Mouse (Mus musculus) cerebellum, adult 2 months (tissue): ENCODE results near the gene Clca3a2. TPM values are rescaled to one million over a fixed set of nuclear protein-coding genes. Genes with fewer than 3 reads are reported as not detected.

Experiments used
- polyA plus RNA-seq: library from polyadenylated mRNA; depleted of rRNA; stranded (reverse); fragments of >200 nt; gene quantifications from 2 replicates; pipeline ENCODE4 v1.2.3, GENCODE M21; 2012; rRNA removed

Gene Clca3a2
- polyA plus RNA-seq, 1 experiment = not detected

Other genes starting within 250 kb of the Clca3a2 start
- 15.2 and 15.4 TPM in 2 replicates for gene Hs2st1, start 249.3 kb downstream of the Clca3a2 start, polyA plus RNA-seq
- gene Selenof, start 249.2 kb downstream of the Clca3a2 start, polyA plus RNA-seq = 285 and 301 TPM in 2 replicates
- 25.2 and 25.5 TPM in 2 replicates for gene Sh3glb1, start 99.2 kb downstream of the Clca3a2 start, polyA plus RNA-seq
- 0.03 TPM in 2 replicates for gene Clca3a1, start 58.5 kb downstream of the Clca3a2 start, polyA plus RNA-seq
- not detected in 2 replicates for gene Clca3b, start 29.9 kb upstream of the Clca3a2 start, polyA plus RNA-seq
- 0.03 TPM in 1 of 2 replicates, not detected in the other for gene Clca4b, start 113.0 kb upstream of the Clca3a2 start, polyA plus RNA-seq
- gene Clca4a, start 155.6 kb upstream of the Clca3a2 start, polyA plus RNA-seq = 0.03 TPM in 1 of 2 replicates, not detected in the other
- not detected in 2 replicates for gene Clca1, start 213.3 kb upstream of the Clca3a2 start, polyA plus RNA-seq